Mouse (Mus musculus): Measurements from ENCODE around the gene 3110070M22Rik. TPM values are rescaled to one million over a fixed set of nuclear protein-coding genes. Genes with fewer than 3 reads are reported as not detected.
"Not testable (repeated sequence)": the region's sequence is repeated elsewhere in the genome, so short reads cannot be mapped to it uniquely, and the experiment has no call there.

3110070M22Rik gene
- 0.50 and 2.6 TPM in 2 replicates for polyA plus RNA-seq (2014; fragmentation: Nextera tagmentation; extraction: Ambion mirVana)

DNA sequence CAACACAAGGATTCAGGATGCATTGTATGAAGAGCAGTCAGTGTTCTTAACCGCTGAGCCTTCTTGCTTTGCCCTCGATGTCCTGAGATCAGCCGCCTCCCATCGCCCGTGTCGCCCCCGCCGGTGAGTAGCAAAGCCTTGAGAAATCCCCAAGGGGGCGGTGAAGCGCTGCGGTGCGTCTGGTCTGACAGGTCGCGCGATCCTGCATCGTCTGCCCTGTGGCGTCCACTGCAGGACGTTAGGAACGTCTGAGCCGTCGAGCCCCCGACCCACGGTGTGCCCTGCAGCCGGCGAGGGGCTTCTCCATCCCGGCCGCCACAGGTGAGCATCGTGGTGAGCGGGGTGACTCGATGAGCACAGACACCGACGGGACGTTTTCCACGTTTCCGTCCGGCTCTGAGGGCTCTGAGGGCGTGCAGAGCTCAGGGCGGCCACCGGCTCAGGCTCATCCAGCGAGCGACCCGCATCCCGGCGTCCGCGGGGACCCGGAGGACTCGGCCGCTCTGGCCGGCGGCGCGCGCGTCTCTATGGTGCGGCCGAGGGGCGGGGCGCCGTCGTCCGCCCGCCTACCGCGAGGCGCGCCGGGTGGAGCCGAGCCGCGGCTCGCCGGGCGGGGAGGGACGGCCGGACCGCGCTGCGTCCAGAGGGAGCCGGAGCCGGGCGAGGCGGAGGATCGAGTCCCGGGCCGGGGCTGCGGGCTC lies at the start of gene 3110070M22Rik, which contains the start of gene Tmem267:
3110070M22Rik (minus strand) TSS at position 504 of the 701 bp plus-strand sequence.
Tmem267 (plus strand) TSS at position 160 of the 701 bp plus-strand sequence.
- ATAC-seq (ENCODE audit: low read depth) = no peak
- peak; percentile 91 for DNase-seq (ENCODE audit: low spot score)
- Histone ChIP-seq H3K27ac (replicated peaks; ENCODE audit: low read depth, low read length) (peak within 1 kb of the TSS; percentile 79), H3K9me3 (ENCODE audit: control insufficient read depth, low read length) (peaks cover 5% of the 10 kb centered on the region), H3K36me3 (ENCODE audit: control insufficient read depth, insufficient read depth, low read length) (peaks cover 35% of the 10 kb centered on the region), H3K9ac (ENCODE audit: low read depth, low read length) (no peak within 1 kb of the TSS), H3K4me3 (ENCODE audit: low read depth, low read length) (no peak within 1 kb of the TSS), H3K27me3 (replicated peaks; ENCODE audit: control insufficient read depth, insufficient read depth, low read length) (no peaks in the 10 kb centered on the region), H3K4me1 (ENCODE audit: control insufficient read depth, insufficient read depth, low read length) (no peaks in the 10 kb centered on the region), H3K4me2 (ENCODE audit: low read depth, low read length) (no peak within 1 kb of the TSS; the same call in 1 of the 2 replicates)
- WGBS = 74% methylated on average over 86 of the region's 87 CpGs

DNA sequence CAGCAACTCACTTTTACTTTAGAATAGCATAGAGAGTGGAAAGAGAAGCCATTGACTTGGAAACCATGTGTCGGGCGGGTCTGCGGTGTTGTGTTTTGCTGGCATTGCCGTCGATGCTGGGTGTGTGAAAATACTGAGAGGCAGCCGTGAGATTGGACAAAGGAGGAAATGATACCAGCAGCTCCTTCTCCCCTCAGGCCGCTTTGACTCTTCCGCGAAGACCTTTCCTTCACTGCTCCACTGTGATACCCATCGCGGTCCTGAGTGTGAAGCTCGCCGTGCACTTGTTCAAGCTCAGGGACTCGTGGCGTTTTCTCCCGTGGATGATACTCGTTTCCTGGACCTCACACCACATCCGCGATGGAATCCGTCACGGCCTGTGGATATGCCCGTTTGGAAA lies 6.8 kb upstream of the 3110070M22Rik start:
- H3K9ac ChIP-seq (ENCODE audit: low read depth, low read length); H3K27me3 ChIP-seq (replicated peaks; ENCODE audit: control insufficient read depth, insufficient read depth, low read length); H3K9me3 ChIP-seq (ENCODE audit: control insufficient read depth, low read length); ATAC-seq (ENCODE audit: low read depth); H3K36me3 ChIP-seq (ENCODE audit: control insufficient read depth, insufficient read depth, low read length); H3K4me1 ChIP-seq (ENCODE audit: control insufficient read depth, insufficient read depth, low read length); H3K4me2 ChIP-seq (ENCODE audit: low read depth, low read length); H3K4me3 ChIP-seq (ENCODE audit: low read depth, low read length); H3K27ac ChIP-seq (replicated peaks; ENCODE audit: low read depth, low read length); DNase-seq (ENCODE audit: low spot score): not testable (repeated sequence)
- 94% methylated on average over 9 of the region's 22 CpGs for WGBS

DNA sequence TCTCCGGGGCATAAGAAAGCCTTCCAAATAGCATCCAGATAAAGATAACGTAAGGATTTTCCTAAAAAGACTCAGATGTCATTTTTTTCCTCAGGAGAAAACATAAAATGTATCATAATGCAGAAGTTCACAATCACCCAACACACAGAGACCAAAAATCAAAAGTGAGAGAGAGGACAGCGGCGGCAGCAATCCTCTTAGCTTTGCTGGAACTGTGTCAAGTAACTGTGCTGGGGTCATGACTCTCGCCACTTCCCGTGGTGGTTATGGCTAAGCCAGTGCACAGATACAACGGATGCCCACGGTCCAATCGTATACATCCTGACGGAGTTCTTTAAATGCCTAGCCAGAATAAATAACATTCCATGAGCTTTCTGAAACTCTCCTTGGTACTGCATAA lies 3.9 kb upstream of the 3110070M22Rik start:
- H3K9ac ChIP-seq (ENCODE audit: low read depth, low read length); ATAC-seq (ENCODE audit: low read depth); H3K4me2 ChIP-seq (ENCODE audit: low read depth, low read length); H3K36me3 ChIP-seq (ENCODE audit: control insufficient read depth, insufficient read depth, low read length); H3K27me3 ChIP-seq (replicated peaks; ENCODE audit: control insufficient read depth, insufficient read depth, low read length); H3K4me1 ChIP-seq (ENCODE audit: control insufficient read depth, insufficient read depth, low read length); H3K4me3 ChIP-seq (ENCODE audit: low read depth, low read length); H3K27ac ChIP-seq (replicated peaks; ENCODE audit: low read depth, low read length); H3K9me3 ChIP-seq (ENCODE audit: control insufficient read depth, low read length): not testable (repeated sequence)
- DNase-seq (ENCODE audit: low spot score) = peak; percentile 16
- 90% methylated on average over 10 of the region's 10 CpGs for WGBS

DNA sequence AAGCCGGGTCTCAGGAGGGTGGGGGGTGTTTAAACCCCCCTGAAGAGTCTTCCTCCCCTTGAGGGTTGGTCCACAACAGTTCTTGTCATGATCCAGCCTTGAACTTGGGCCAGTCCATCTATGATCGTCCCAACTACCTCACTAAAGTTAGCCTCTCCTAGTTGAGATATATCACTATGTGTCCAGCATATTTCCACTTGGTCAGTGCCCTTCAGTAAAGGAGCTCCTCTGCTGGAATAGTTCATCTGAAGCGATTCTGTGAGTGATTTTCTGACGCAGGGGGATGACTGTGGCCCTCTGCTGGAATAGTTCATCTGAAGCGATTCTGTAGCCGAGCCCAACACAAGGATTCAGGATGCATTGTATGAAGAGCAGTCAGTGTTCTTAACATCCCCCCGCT lies 829 bp downstream of the 3110070M22Rik start:
- DNase-seq (ENCODE audit: low spot score) = no peak
- Histone ChIP-seq H3K36me3 (ENCODE audit: control insufficient read depth, insufficient read depth, low read length) (peaks cover 40% of the 10 kb centered on the region), H3K27ac (replicated peaks; ENCODE audit: low read depth, low read length) (no peak overlapping the region; the same call in 1 of the 2 replicates), H3K9me3 (ENCODE audit: control insufficient read depth, low read length) (peaks cover 5% of the 10 kb centered on the region), H3K9ac (ENCODE audit: low read depth, low read length) (no peak overlapping the region), H3K4me1 (ENCODE audit: control insufficient read depth, insufficient read depth, low read length) (no peaks in the 10 kb centered on the region), H3K4me3 (ENCODE audit: low read depth, low read length) (no peak overlapping the region), H3K27me3 (replicated peaks; ENCODE audit: control insufficient read depth, insufficient read depth, low read length) (no peaks in the 10 kb centered on the region), H3K4me2 (ENCODE audit: low read depth, low read length) (no peak overlapping the region; the same call in 1 of the 2 replicates)
- ATAC-seq (ENCODE audit: low read depth) = no peak
- WGBS = 54% methylated on average over 7 of the region's 7 CpGs

DNA sequence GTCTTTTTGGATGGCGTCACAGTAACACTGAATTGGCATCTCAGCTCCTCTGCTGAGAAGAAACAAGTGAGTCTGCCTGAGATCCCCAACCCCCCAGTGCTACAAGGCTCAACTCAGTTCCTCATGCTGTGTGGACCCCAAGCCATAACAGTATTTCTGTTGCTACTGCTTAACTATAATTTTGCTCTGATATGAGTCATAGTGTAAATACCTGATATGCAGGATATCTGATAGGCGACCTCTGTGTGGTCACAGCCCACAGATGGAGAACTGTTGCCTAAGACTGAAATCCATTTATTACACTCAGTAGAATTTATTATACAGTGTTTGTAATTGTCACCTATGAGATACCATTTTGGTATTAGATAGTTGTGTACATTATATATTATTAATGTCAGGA lies 10.4 kb downstream of the 3110070M22Rik start:
- no peak overlapping the region for H3K4me2 ChIP-seq (ENCODE audit: low read depth, low read length)
- H3K27me3 ChIP-seq (replicated peaks; ENCODE audit: control insufficient read depth, insufficient read depth, low read length) = no peaks in the 10 kb centered on the region
- no peak overlapping the region for H3K9ac ChIP-seq (ENCODE audit: low read depth, low read length)
- ATAC-seq (ENCODE audit: low read depth) = no peak
- H3K4me1 ChIP-seq (ENCODE audit: control insufficient read depth, insufficient read depth, low read length) = no peaks in the 10 kb centered on the region
- no peaks in the 10 kb centered on the region for H3K9me3 ChIP-seq (ENCODE audit: control insufficient read depth, low read length)
- WGBS = 97% methylated on average over 2 of the region's 2 CpGs
- no peak overlapping the region for H3K27ac ChIP-seq (replicated peaks; ENCODE audit: low read depth, low read length)
- H3K4me3 ChIP-seq (ENCODE audit: low read depth, low read length) = no peak overlapping the region
- H3K36me3 ChIP-seq (ENCODE audit: control insufficient read depth, insufficient read depth, low read length) = peaks cover 80% of the 10 kb centered on the region
- no peak for DNase-seq (ENCODE audit: low spot score)

DNA sequence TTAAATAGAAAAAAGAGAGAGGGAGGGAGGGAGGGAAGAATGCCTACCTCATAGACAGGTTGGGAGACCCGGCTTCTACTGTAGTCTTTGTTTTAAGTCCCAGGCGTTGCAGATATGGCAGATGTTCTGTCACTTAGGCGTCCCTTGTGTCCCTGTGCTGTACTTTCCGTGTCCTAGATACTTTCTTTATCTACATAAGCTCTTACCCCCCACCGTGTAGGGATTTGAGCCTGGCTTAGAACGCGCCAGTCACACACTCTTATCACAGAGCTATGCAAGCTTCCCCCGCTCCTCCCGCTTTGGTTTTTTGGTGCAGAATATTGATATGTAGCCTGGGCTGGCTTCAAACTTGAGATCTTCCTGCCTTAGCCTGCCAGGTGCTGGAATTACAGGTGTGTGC lies 11.6 kb downstream of the 3110070M22Rik start:
- Histone ChIP-seq H3K27ac (replicated peaks; ENCODE audit: low read depth, low read length) (no peak overlapping the region), H3K36me3 (ENCODE audit: control insufficient read depth, insufficient read depth, low read length) (peaks cover 82% of the 10 kb centered on the region), H3K4me2 (ENCODE audit: low read depth, low read length) (no peak overlapping the region), H3K4me1 (ENCODE audit: control insufficient read depth, insufficient read depth, low read length) (no peaks in the 10 kb centered on the region), H3K9me3 (ENCODE audit: control insufficient read depth, low read length) (no peaks in the 10 kb centered on the region), H3K9ac (ENCODE audit: low read depth, low read length) (no peak overlapping the region), H3K27me3 (replicated peaks; ENCODE audit: control insufficient read depth, insufficient read depth, low read length) (no peaks in the 10 kb centered on the region), H3K4me3 (ENCODE audit: low read depth, low read length) (no peak overlapping the region)
- WGBS = 88% methylated on average over 9 of the region's 9 CpGs
- DNase-seq (ENCODE audit: low spot score) = no peak
- ATAC-seq (ENCODE audit: low read depth) = no peak

DNA sequence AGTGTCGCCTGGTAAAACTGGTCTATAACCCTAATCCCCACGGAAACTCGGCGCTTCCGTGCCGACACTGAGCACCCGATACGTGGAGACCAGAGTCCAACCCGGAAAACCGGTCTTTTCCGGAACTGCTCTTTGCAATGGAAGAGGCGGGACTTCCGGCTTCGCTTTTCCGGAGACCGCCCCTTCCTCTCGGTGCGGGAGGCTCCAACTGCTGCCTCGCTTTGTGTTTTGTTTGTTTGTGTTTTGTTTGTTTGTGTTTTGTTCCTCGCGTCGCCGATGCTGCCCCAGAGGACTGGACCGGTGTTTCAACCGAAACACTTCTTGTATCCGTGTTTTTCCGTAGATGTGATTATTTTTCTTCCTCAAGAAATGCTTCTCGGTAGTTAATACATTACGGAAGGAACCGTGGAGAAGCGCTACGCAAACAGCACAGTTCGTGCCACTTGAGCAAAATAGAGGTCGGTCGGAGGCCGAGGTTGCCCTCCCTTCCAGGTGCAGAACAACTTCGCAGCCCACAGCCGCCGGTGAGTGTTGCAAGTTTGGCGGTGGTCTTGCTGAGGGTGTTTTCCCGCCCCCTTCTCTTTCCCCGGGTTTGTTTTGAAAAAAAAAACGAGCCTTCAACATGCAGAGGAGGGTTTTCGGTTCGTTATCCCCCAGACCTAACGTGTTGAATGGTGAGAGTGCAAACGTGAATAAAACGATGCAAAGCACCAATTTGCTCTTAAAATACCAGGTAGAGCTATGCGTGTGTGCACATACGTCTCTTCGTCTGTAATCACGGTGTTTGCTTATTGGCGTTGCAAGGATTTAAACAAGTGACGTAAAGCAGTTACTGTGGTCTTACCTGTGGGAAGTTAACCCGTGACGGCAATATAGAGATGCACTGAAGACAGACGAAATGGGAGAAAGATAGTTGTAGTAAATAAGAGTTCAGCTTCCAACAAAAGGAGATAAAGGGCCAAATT lies 25.3 kb downstream of the 3110070M22Rik start, which contains the start of gene 4833420G17Rik:
4833420G17Rik (plus strand) TSS at position 173 of the 965 bp plus-strand sequence.
- DNase-seq (ENCODE audit: low spot score) = peak; percentile 97
- Histone ChIP-seq H3K27ac (replicated peaks; ENCODE audit: low read depth, low read length) (peak within 1 kb of the TSS; percentile 64), H3K4me1 (ENCODE audit: control insufficient read depth, insufficient read depth, low read length) (peaks cover 6% of the 10 kb centered on the region), H3K4me2 (ENCODE audit: low read depth, low read length) (peak within 1 kb of the TSS; percentile 60), H3K36me3 (ENCODE audit: control insufficient read depth, insufficient read depth, low read length) (peaks cover 30% of the 10 kb centered on the region), H3K4me3 (ENCODE audit: low read depth, low read length) (peak within 1 kb of the TSS; percentile 64), H3K9me3 (ENCODE audit: control insufficient read depth, low read length) (no peaks in the 10 kb centered on the region), H3K27me3 (replicated peaks; ENCODE audit: control insufficient read depth, insufficient read depth, low read length) (no peaks in the 10 kb centered on the region), H3K9ac (ENCODE audit: low read depth, low read length) (peak within 1 kb of the TSS; percentile 77)
- ATAC-seq (ENCODE audit: low read depth) = peak; percentile 98
- WGBS = 2% methylated on average over 57 of the region's 57 CpGs

DNA sequence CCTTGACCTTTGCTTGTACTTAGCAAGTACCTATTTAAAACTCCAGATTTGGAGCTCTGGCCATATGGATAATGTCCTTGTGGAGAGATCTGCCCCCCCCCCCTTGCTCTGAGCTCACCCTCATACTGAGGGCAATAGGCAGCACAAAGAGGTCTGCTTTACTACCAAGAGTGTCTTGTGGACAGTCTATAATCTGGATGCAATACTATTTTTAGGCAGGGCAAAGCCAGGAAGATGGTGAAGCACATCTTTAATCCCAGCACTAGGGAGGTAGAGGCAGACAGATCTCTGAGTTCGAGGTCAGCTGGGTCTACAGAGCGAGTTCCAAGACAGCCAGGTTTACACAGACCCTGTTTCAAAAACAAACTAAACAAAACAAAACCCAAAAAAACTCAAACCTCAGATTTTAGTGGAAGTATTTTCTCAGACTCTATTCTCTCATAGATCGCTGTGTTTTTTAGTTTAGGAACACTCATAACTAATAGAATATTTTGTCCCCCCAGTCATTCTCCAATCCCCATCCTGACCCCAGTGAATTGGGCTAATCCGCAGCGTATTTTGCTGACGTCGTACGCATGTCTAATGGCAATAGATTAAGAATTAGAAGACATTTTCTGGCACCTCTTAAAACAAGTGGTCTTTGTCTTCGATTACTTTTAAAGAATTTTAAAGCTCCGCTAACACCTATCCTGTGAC lies 26.1 kb downstream of the 3110070M22Rik start:
- H3K4me1 ChIP-seq (ENCODE audit: control insufficient read depth, insufficient read depth, low read length) = peaks cover 6% of the 10 kb centered on the region

More for the DNA sequence above, 26.1 kb downstream of the 3110070M22Rik start:
- H3K27ac ChIP-seq (replicated peaks; ENCODE audit: low read depth, low read length) = peak overlapping the region; percentile 64
- H3K4me3 ChIP-seq (ENCODE audit: low read depth, low read length) = peak overlapping the region; percentile 64
- DNase-seq (ENCODE audit: low spot score) (no peak), ATAC-seq (ENCODE audit: low read depth) (peak; percentile 31)
- H3K36me3 ChIP-seq (ENCODE audit: control insufficient read depth, insufficient read depth, low read length) = peaks cover 25% of the 10 kb centered on the region
- peak overlapping the region; percentile 77 for H3K9ac ChIP-seq (ENCODE audit: low read depth, low read length)
- 5% methylated on average over 10 of the region's 10 CpGs for WGBS
- H3K27me3 ChIP-seq (replicated peaks; ENCODE audit: control insufficient read depth, insufficient read depth, low read length) = no peaks in the 10 kb centered on the region
- H3K9me3 ChIP-seq (ENCODE audit: control insufficient read depth, low read length) = no peaks in the 10 kb centered on the region
- H3K4me2 ChIP-seq (ENCODE audit: low read depth, low read length) = peak overlapping the region; percentile 54

Data from embryonic facial prominence, embryonic 14.5 days (tissue).